Mouse (Mus musculus) CH12.LX (cell line): ENCODE measurements around the gene Phkg1. TPM values are rescaled to one million over a fixed set of nuclear protein-coding genes. Genes with fewer than 3 reads are reported as not detected.
"Not testable (repeated sequence)": the region's sequence is repeated elsewhere in the genome, so short reads cannot be mapped to it uniquely, and the experiment has no call there.

ENCODE experiments used
- DNase-seq: peaks from one replicate; pipeline ENCODE4 v3.0.0-alpha.2; 2013; ENCODE audit errors: extremely low read depth
- H3K27ac ChIP-seq: 2 replicates; pipeline ENCODE4 v1.5.1; 2012; ENCODE audit warnings: low read depth, mild to moderate bottlenecking, control low read depth, moderate library complexity; ENCODE audit not compliant: insufficient read depth
- H3K27me3 ChIP-seq: replicated peaks from 2 replicates; pipeline ENCODE3; 2012; ENCODE audit warnings: inconsistent platforms
- H3K36me3 ChIP-seq, 2 experiments: replicated peaks in 1 of 2; 2 replicates each; pipeline versions ENCODE3 to v1.6.1; 2012; ENCODE audit warnings: inconsistent platforms in 1 of 2, low read length in 1 of 2, mild to moderate bottlenecking in 1 of 2, mixed read lengths in 1 of 2, moderate library complexity in 1 of 2; ENCODE audit not compliant: control insufficient read depth in 1 of 2, insufficient read depth in 1 of 2
- H3K4me1 ChIP-seq, 2 experiments: 2 replicates each; pipeline ENCODE4 v1.6.1; 2012; ENCODE audit warnings: inconsistent platforms in 1 of 2, moderate library complexity in 1 of 2; ENCODE audit not compliant: insufficient read depth in 2 of 2, control insufficient read depth in 1 of 2
- H3K4me2 ChIP-seq: 2 replicates; pipeline ENCODE4 v1.6.1; 2012; ENCODE audit warnings: low read depth, mild to moderate bottlenecking, control low read depth; ENCODE audit not compliant: poor library complexity, insufficient read depth, severe bottlenecking
- H3K4me3 ChIP-seq, 3 experiments: fragments of 150-350 bp in 1 of 3; sonication (generic) in 1 of 3; replicated peaks in 1 of 3; 2 replicates each; pipeline versions ENCODE3 to v1.5.1; 2011 to 2012; ENCODE audit warnings: low read depth in 2 of 3, low read length in 2 of 3, mild to moderate bottlenecking in 2 of 3, moderate library complexity in 2 of 3, control low read depth in 1 of 3, improper control_type of control experiment in 1 of 3, inconsistent platforms in 1 of 3, mixed read lengths in 1 of 3; ENCODE audit not compliant: poor library complexity in 1 of 3
- H3K79me2 ChIP-seq: replicated peaks from 2 replicates; pipeline ENCODE4 v1.6.1; 2012; ENCODE audit warnings: mild to moderate bottlenecking, moderate library complexity; ENCODE audit not compliant: control insufficient read depth, poor library complexity, insufficient read depth, severe bottlenecking; ENCODE audit errors: extremely low read depth
- H3K9ac ChIP-seq: 2 replicates; pipeline ENCODE4 v1.6.1; 2012; ENCODE audit warnings: low read depth, mild to moderate bottlenecking, control low read depth, moderate library complexity; ENCODE audit not compliant: insufficient read depth
- H3K9me3 ChIP-seq: replicated peaks from 2 replicates; pipeline ENCODE3; 2012; ENCODE audit warnings: low read length, inconsistent platforms, mixed read lengths
- CHD1 ChIP-seq: IDR thresholded peaks from 2 replicates; pipeline ENCODE4 v1.6.1; 2012; ENCODE audit warnings: low read depth, low read length, improper control_type of control experiment, inconsistent platforms
- ELF1 ChIP-seq: IDR thresholded peaks from 2 replicates; pipeline ENCODE4 v1.6.1; 2014; ENCODE audit warnings: low read depth, mild to moderate bottlenecking, inconsistent platforms, low read length, improper control_type of control experiment
- EP300 ChIP-seq: IDR thresholded peaks from 2 replicates; pipeline ENCODE4 v1.6.1; 2011; ENCODE audit warnings: low read length, improper control_type of control experiment
- JUN ChIP-seq: IDR thresholded peaks from 2 replicates; pipeline ENCODE4 v1.6.1; 2011; ENCODE audit warnings: low read depth, mild to moderate bottlenecking, low read length, improper control_type of control experiment, moderate library complexity; ENCODE audit not compliant: insufficient read depth
- KAT2A ChIP-seq: IDR thresholded peaks from 2 replicates; pipeline ENCODE4 v1.6.1; 2012; ENCODE audit warnings: low read length, improper control_type of control experiment, inconsistent platforms; ENCODE audit not compliant: insufficient replicate concordance
- MAX ChIP-seq: IDR thresholded peaks from 2 replicates; pipeline ENCODE4 v1.6.1; 2011; ENCODE audit warnings: low read length, improper control_type of control experiment
- MEF2A ChIP-seq: IDR thresholded peaks from 2 replicates; pipeline ENCODE4 v1.6.1; 2014; ENCODE audit warnings: low read depth, mild to moderate bottlenecking, inconsistent platforms, low read length, improper control_type of control experiment, borderline replicate concordance
- NELFE ChIP-seq: IDR thresholded peaks from 2 replicates; pipeline ENCODE4 v1.6.1; 2011; ENCODE audit warnings: low read depth, low read length, improper control_type of control experiment
- PAX5 ChIP-seq: IDR thresholded peaks from 2 replicates; pipeline ENCODE4 v1.6.1; 2012; ENCODE audit warnings: low read length, inconsistent platforms, mixed read lengths
- POLR2AphosphoS2 ChIP-seq: IDR thresholded peaks from 2 replicates; pipeline ENCODE4 v1.6.1; 2011; ENCODE audit warnings: low read depth, low read length, improper control_type of control experiment
- RAD21 ChIP-seq: IDR thresholded peaks from 2 replicates; pipeline ENCODE4 v1.6.1; 2011; ENCODE audit warnings: low read depth, mild to moderate bottlenecking, low read length, improper control_type of control experiment, moderate library complexity
- SIN3A ChIP-seq: IDR thresholded peaks from 2 replicates; pipeline ENCODE4 v1.6.1; 2012; ENCODE audit warnings: low read length, improper control_type of control experiment, inconsistent platforms
- TCF12 ChIP-seq: IDR thresholded peaks from 2 replicates; pipeline ENCODE4 v1.6.1; 2014; ENCODE audit warnings: low read depth, mild to moderate bottlenecking, inconsistent platforms, low read length, improper control_type of control experiment
- UBTF ChIP-seq: IDR thresholded peaks from 2 replicates; pipeline ENCODE4 v1.6.1; 2012; ENCODE audit warnings: low read depth, mild to moderate bottlenecking, inconsistent platforms, low read length, improper control_type of control experiment, moderate library complexity
- ZC3H11A ChIP-seq: IDR thresholded peaks from 2 replicates; pipeline ENCODE4 v1.6.1; 2012; ENCODE audit warnings: low read depth, mild to moderate bottlenecking, inconsistent platforms, low read length, improper control_type of control experiment
- ZMIZ1 ChIP-seq: IDR thresholded peaks from 2 replicates; pipeline ENCODE4 v1.6.1; 2012; ENCODE audit warnings: low read depth, mild to moderate bottlenecking, inconsistent platforms, low read length, improper control_type of control experiment
- dilution Hi-C: fragments of 300-500 bp; cut with MboI; formaldehyde crosslinking; loops from 2 replicates; pipeline ENCODE4 v1.14.3; 2020; ENCODE audit warnings: low sequenced_read_pairs; ENCODE audit not compliant: extremely low pct_unique_long_range_greater_than_20kb, extremely low pct_ligation_motif_present
- in situ Hi-C: fragments of 300-500 bp; cut with MboI; formaldehyde crosslinking; loops from 3 replicates; pipeline ENCODE4 v1.14.3; 2019; ENCODE audit warnings: low sequenced_read_pairs, low pct_ligation_motif_present, low pct_unique_long_range_greater_than_20kb, mixed read lengths
- polyA plus RNA-seq: library from polyadenylated mRNA; unstranded; fragments of >175 nt; gene quantifications from 2 replicates; pipeline ENCODE4 v1.2.1, GENCODE M21; 2012; ENCODE audit warnings: low read depth; ENCODE audit not compliant: insufficient read length
- total RNA-seq, 2 experiments: library from RNA; depleted of rRNA; stranded (reverse); fragments of 300-350 nt in 1 of 2; fragments of >200 nt in 1 of 2; gene quantifications; 2 replicates each; pipeline ENCODE4 v1.2.3; 2012 to 2014

Gene Phkg1
- total and polyA plus RNA-seq, 3 experiments = 0.21 to 0.61 (median 0.23) TPM

DNA sequence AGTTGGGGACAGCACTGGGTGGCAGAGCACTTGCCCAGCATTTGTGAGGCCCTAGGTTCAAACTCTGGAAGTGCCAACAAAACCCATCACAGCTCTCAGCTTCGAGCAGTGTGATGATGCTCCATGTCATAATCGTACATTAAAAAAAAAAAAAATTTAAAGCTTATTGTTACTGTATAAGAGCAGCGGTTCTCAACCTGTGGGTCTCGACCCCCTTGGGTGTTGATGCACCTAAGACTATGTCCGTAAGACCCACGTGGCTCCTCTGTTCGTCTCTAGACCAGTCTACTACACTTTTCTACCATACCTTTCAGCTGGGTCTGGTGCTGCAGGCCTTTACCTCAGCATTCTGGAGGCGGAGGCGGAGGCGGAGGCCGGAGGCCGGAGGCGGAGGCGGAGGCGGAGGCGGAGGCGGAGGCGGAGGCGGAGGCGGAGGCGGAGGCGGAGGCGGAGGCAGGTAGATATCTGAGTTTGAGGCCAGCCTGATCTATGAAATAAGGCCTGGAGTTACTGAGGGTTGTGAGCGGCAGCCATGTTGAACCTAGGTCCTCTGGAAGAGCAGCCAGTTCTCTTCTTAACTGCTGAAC is 19.8 kb upstream of the Phkg1 start:
- Histone ChIP-seq H3K4me1 (peaks cover 0 to 2% of the 10 kb centered on the region in 2 experiments; a peak in 1 of 4 replicates), H3K4me2 (no peak overlapping the region), H3K9ac (no peak overlapping the region), H3K36me3 (no peaks in the 10 kb centered on the region), H3K4me3 (no peak overlapping the region), H3K79me2 (no peaks in the 10 kb centered on the region), H3K27me3 (no peaks in the 10 kb centered on the region), H3K27ac (no peak overlapping the region), H3K9me3 (no peaks in the 10 kb centered on the region)
- TF ChIP-seq TCF12 = no peak
- TF ChIP-seq KAT2A = no peak
- TF ChIP-seq CHD1 = no peak
- TF ChIP-seq JUN = no peak
- no peak for TF ChIP-seq ZMIZ1
- TF ChIP-seq SIN3A = no peak
- no peak for TF ChIP-seq PAX5
- no peak for TF ChIP-seq ZC3H11A
- no peak for TF ChIP-seq MEF2A
- TF ChIP-seq MAX = no peak
- no peak for TF ChIP-seq POLR2AphosphoS2
- TF ChIP-seq NELFE = no peak
- no peak for TF ChIP-seq ELF1
- no peak for TF ChIP-seq EP300
- no peak for TF ChIP-seq UBTF
- no peak for TF ChIP-seq RAD21
- in situ Hi-C loops = no loop called here
- dilution Hi-C loops = no loop called here
- no peak for DNase-seq

DNA sequence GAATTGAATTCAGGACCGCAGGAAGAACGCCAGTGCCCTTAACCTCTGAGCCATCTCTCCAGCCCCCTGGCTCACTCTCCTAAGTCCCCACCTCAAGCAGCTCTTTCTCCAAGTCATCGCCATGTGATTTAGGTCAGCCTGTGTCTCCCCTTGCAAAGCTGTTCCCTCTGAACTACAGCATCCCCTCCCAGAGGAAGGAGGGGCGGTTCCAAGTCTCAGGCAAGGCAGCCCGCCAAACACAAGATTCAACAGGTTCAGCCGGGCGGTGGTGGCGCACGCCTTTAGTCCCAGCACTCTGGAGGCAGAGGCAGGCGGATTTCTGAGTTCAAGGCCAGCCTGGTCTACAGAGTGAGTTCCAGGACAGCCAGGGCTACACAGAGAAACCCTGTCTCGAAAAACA is 17.1 kb upstream of the Phkg1 start:
- H3K79me2 ChIP-seq, H3K4me2 ChIP-seq, DNase-seq, in situ Hi-C loops, H3K9ac ChIP-seq, H3K27me3 ChIP-seq, H3K36me3 ChIP-seq, H3K4me3 ChIP-seq, H3K4me1 ChIP-seq, H3K9me3 ChIP-seq, H3K27ac ChIP-seq, dilution Hi-C loops: not testable (repeated sequence)
